Mouse (Mus musculus) c-Kit-positive CD71-positive TER-119-negative erythroid progenitor cells, embryonic 14.5 days (primary cell): ENCODE results near the gene Zfp773.
"Not testable (repeated sequence)": the region's sequence is repeated elsewhere in the genome, so short reads cannot be mapped to it uniquely, and the experiment has no call there.

Experiments
- DNase-seq: peaks from one replicate; pipeline ENCODE4 v3.0.0-alpha.2; 2013; ENCODE audit warnings: low read depth

The Zfp773 gene

DNA sequence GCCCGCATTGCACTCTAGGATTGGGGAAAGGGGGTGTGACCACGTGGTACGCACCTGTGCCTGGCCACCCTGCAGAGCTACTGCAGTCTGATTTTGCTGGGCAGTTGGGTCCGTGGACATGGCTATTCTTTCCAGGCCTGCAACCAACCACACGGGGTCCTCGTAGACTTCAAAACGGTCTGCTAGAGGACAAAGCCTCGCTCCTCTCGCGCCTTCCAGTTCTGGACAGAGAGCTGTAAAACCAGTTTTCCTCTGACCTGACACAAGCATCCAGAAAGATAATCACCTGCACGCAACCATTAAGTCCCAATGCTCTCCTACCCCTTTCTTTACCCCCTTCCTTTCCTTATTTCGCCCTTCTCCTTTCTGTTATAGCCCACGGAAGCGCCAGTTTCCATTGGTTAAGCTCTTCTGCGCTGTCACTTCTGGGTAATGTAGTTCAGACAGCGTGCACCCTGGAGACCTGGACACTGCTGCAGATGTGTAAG lies at the start of gene Zfp773:
Zfp773 (minus strand) TSS at position 377 of the 488 bp plus-strand sequence.
- DNase-seq, result peak; percentile 29

DNA sequence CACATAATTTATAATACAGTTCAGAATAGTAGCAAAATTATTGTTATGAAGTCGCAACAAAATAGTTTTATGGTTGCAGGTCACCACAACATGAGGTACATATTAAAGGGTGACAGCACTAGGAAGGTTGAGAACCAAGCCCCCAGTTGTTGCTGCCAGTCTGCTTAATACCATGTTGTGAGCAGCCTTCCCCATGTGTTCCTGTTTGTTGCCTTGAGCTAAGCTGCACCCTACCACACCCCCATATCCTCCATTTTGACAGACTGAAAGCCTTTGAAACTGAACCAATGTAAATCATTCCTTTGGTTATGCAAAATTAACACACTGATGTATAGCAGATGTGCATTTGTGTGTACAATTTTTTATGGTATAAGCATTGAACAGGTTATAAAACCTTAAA lies 49.3 kb upstream of the Zfp773 start:
- no peak for DNase-seq

- DNase-seq, result peak; percentile 41
Observed at GRCm38 (mm10) chr7:7171227-7172147, 34.9 kb upstream of the Zfp773 start, which contains the start of gene Zfp418. TSS of gene Zfp418 (plus strand) at chr7:7171330.

- DNase-seq, result no peak
Observed at GRCm38 (mm10) chr7:7145991-7146608, 9.5 kb upstream of the Zfp773 start.

DNA sequence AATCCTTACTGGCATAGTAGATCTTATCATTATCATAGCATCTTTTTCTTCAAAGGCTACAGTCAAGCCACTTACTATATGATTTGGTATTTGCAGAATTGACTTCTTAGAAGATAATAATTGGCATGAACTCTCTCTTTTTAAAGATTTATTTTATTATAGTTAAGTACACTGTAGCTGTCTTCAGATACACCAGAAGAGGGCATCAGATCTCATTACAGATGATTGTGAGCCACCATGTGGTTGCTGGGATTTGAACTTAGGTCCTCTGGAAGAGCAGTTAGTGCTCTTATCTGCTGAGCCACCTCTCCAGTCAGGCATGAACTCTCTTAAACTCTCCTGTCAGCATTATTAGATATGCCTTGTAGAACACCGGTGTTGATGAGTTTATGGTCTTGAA lies 7.7 kb upstream of the Zfp773 start:
- no peak for DNase-seq

DNA sequence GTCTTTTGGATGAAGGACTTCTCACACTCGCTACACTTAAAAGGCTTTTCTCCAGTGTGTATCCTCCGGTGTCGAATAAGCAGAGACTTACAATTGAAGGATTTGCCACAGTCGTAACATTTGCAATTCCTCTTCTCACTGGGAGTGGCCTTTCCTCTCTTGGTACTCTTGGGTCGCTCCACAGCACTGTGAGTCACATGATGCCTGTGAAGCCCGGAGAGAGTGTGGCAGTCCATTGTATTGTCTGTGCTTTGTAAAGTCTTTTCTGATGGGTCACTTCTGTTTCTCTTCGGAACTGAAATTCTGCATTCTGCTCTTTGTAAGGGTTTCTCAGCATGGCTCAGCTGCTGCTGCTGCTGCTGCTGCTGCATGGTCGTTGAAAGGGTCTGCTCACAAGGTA lies 3.8 kb downstream of the Zfp773 start:
- DNase-seq, result no peak

DNA sequence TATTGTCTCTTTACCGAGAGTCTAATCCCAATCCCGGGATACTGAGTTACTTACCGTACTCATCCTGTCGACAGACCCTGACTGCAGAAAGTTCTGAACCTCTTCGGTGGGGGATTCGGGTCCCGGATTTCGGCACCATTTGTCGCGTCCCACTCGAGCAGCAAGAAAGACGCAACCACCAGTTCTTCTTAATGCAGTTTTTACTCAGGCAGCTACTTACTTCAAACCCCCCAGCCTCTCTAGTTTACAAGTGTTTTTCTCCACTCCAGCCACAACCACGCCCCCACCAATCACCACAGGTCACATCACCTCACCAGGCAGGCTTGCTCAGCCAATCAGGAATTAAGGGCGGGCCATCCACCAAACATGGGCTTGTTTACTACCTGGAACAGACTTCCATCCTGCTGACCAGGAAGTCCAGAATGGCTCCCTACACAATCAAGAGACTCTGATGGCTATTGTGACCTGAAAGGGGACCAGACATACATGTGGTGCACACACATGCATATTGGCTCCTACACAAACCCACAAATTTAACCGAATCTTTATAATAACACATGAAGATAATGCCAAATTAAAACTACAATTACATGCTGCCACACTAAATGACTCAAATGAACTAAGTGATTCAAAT lies 5.9 kb downstream of the Zfp773 start:
- not testable (repeated sequence) for DNase-seq

DNA sequence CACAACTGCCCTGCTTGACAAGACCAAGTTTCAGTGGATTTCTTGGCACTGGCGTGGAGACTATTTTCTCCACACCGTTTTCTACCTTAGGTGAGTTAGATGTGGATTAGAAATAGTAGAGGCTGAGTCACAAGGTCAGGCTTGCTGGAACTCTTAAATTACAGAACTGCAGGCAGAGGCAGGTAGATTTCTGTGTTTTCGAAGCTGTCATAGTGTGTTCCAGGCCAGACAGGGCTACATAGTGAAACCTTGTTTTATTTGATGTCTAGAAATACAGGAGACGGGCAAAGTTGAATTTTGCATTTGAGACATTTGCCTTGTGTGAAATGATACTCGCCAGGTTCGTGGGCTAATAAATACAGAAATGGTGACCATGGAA lies 15.0 kb downstream of the Zfp773 start:
- DNase-seq, result no peak

- peak; percentile 85 for DNase-seq
Observed at GRCm38 (mm10) chr7:7120921-7121601, 15.5 kb downstream of the Zfp773 start, which contains the start of gene Zfp954. TSS of gene Zfp954 (minus strand) at chr7:7121488.

DNA sequence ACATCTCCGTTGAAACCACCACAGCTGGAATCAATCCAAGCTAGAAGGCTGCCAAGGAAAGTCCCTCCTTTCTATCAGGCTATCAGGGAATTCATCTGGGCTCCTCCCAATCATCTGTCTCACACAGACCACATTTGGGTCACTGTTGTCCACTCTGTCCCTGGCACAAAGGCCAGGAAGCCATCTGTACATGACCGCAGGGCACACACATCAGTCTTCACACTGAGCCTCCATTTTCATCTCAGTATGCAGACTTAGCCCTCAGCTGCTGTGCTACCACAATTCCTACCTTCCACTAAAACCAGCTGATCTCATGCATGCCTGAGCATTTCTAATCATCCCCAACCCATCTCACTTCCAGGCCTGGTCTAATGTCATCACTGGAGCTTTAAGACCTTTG lies 18.1 kb downstream of the Zfp773 start:
- DNase-seq, result no peak

- no peak for DNase-seq
Observed at GRCm38 (mm10) chr7:7108501-7108900, 28.1 kb downstream of the Zfp773 start.
